Mouse (Mus musculus): Measurements from ENCODE around the gene Ccnl2.

The Ccnl2 gene

GRCm38 (mm10) chr4:155871404-155871803, 59.1 kb downstream of the Ccnl2 start:
- no peak for DNase-seq
